Mouse (Mus musculus) brain, embryonic 18.5 days (tissue): ENCODE data around the gene Sri.
A peak's percentile ranks its signal among the peaks of the same experiment; 100 is the strongest.
"Not testable (repeated sequence)": the region's sequence is repeated elsewhere in the genome, so short reads cannot be mapped to it uniquely, and the experiment has no call there.

Experiments
- DNase-seq: peaks from one replicate; pipeline ENCODE4 v3.0.0-alpha.2; 2012; ENCODE audit warnings: low read depth, low spot score

The Sri gene

GRCm38 (mm10) chr5:8045855-8046254 lies at the start of gene Sri:
TSS of gene Sri (plus strand) at chr5:8046078.
- no peak for DNase-seq

- peak; percentile 18 for DNase-seq
Measured at GRCm38 (mm10) chr5:7996401-7997044, 49.4 kb upstream of the Sri start.

DNA sequence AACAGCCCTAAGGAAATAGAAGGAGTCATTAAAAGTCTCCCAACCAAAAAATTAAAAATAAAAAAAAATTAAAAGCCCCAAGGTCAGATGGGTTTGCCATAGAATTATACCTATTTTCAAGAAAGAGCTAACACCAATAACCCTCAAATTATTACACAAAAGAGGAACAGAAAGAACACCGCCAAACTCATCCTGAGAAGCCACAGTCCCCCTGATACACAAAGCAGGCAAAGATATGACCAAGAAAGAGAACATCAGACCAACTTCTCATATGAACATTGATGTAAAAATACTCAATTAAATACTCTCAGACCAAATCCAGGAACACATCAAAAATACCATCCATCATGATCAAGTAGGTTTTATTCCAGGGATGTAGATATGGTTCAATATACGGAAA lies 48.8 kb upstream of the Sri start:
- DNase-seq = no peak

GRCm38 (mm10) chr5:8000466-8000865 lies 45.4 kb upstream of the Sri start:
- no peak for DNase-seq

DNA sequence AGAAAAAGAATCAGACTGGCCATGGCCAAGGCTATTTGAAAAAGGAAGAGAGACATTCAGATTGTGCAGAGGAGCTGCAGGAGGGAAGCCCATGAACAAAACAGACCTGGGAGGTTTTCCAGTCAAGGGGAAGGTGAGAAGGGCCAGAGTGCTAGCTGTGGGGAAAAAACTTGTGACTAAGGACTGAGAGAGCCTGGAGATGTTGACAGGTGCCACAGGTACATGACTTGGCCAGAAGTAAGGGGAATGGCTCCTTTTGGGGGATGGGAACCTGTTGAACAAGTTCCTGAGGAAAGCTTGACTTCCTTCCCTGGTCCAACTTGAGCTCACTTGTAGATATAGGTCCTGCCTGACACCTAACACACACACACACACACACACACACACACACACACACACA lies 43.1 kb upstream of the Sri start:
- DNase-seq = no peak

DNA sequence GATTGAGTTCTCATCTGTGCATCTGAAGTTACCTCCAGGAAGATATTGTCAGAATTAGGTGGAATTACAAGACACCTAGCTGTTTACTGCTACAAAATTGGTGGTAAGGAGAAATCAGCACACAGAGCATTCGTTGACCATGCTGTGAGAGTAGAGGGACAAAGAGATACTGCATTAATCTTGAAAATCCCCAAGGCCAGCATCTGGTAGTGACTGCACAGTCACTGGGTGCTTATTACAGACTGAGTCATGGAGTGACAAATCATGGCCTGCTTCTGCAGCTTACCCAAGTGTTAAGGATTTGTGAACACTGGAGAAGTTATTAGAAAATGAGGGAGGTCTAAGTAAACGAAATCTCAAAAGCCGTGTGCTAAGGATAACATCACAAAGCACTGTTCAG lies 32.6 kb upstream of the Sri start:
- DNase-seq = no peak

- DNase-seq = not testable (repeated sequence)
Measured at GRCm38 (mm10) chr5:8034596-8034995, 11.3 kb upstream of the Sri start.

GRCm38 (mm10) chr5:8053827-8054226 lies 7.9 kb downstream of the Sri start:
- DNase-seq = no peak

- DNase-seq = no peak
Measured at GRCm38 (mm10) chr5:8055721-8056129, 9.8 kb downstream of the Sri start.

DNA sequence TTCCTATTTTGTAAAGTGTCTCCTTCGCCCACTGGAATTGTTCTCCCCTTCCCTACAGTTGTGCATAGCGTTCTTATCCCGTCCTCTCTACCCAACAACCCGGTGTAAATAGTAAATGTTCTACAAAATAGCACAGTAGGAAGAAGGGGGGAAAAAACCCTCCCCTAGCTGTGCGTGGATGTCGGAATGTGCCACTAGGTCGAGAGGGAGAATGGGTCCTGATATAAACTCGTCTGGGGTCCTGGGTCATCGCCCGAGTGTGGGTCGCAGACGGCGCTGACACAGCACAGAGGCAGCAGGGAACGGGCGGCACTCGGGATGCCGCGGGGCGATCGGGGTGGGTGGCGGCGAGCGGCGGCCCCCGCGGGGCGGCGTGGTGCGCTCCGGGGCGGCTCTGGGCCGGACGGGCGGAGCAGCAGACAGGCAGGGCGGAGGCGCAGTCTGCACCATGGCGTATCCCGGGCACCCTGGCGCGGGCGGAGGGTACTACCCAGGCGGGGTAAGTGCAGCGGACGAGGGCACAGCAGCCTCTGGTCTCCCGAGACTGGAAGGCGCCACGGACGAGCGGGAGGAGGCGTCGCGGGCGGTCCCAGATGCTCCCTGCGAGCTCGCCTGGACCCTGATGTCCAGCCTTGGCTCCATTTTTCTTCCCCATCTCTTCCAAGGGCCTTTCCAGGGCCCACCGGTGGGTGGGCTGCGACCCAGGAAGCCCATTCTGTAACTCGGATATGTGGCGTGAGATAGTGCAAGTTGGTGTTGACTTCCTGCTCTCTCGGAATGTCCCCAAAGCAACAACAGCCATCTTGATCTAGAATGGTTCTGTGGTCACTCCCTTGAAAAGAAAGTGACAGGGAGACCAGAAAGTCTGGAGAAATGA lies 10.5 kb downstream of the Sri start:
- peak; percentile 22 for DNase-seq

GRCm38 (mm10) chr5:8057018-8057323 lies 11.1 kb downstream of the Sri start:
- DNase-seq = no peak

GRCm38 (mm10) chr5:8058056-8058455 lies 12.2 kb downstream of the Sri start:
- DNase-seq = no peak

- no peak for DNase-seq
Measured at GRCm38 (mm10) chr5:8062469-8062868, 16.6 kb downstream of the Sri start.

- no peak for DNase-seq
Measured at GRCm38 (mm10) chr5:8063207-8063606, 17.3 kb downstream of the Sri start.

DNA sequence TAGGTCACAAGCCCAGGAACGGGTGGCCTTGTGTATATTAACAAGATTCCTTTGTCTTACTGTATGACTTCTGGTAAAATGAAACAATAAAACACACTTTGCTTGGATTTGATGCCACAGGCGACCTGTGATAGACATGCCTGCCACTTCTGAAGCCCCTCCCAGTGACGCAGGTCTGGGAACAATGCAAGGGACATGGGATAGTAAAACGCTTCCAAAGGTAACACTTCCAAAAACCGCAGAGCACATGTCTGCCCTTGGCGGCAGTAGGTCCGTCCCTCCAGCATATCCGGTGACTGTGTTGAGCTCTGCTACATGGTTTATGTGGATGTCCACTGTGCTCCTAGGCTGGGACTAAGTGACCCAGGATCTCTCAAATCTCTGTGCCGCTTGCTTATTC lies 27.5 kb downstream of the Sri start:
- no peak for DNase-seq

DNA sequence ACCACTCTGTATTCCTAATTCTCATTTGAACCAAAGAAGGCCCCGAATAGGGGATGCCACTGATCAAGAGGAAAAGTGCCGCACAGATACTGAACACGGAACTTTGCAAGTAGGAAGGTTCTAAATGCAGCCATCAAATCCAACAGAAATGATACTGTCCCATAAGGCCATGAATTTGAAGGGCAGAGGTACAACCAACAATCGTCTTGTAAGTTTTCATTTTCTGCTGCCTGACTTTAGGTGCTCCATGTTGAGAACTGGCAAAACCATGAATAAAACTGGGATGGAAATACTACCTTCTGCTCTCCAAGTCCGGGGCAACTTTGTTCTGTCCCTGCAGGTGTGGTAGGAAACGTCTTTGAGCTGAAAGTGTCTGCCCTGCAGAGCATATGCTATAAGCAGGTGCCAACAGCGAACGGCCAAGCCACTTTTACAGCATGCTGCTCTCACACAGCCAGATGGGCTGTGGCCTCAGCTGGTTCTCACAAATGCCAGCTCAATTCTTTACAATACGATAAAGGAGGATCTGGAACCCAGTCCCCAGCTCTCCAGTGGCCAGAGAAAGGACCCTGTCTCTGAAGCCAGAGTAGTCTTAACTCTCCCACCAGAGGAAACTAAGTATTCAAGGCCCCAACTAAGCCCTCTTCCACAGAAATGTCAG lies 28.2 kb downstream of the Sri start:
- DNase-seq = no peak

DNA sequence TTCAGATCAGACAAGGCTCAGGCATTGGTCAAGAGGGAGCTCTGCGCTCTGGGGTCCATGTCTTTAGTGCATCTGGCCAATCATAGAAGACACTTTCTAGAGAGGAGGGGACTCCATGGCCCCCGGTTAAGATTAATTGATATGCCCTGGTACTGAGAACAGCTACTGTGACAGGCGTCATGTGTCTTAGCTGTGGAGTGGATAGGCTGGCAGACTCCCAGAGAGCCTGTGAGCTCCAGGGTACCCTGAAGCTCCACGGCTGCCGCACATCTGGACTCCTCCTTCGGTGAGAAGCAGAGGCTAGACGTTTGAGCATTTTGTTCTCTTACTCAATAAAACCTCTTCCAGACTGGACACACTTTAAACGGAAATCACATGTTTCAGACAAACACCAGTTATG lies 31.6 kb downstream of the Sri start:
- DNase-seq = no peak

DNA sequence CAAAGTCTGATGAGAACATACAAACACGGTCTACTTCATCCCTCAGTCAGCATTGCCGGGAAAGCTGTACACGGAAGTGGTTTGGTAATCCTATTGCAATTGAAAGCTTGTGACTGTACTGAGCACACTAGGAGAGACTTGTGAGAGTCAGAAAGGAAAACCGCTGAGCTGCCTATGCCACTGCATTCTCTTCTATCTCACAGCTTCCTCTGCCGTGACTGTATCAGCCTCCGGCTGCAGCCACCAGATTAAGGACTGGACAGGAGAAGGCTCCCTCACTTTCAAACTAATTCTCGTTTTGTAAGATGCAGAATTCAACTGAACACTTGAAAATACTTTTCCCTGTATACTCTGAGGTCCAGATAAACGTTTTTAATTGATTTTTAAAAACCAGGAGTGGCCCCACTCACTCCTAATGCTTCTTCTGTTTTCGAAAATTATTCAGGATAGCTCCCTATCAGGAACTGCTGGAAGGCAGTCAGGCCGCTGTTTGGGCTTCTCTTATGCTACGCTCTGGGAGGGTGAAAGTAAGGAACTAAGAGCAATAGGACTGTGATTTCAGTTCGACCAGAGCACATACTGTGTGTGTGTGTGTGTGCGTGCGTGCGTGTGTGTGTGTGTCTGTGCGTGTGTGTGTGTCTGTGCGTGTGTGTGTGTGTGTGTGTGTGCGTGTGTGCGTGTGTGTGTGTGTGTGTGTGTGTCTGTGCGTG lies 37.1 kb downstream of the Sri start:
- DNase-seq = no peak

- DNase-seq = no peak
Measured at GRCm38 (mm10) chr5:8085661-8086060, 39.8 kb downstream of the Sri start.

- no peak for DNase-seq
Measured at GRCm38 (mm10) chr5:8088147-8088546, 42.3 kb downstream of the Sri start.

DNA sequence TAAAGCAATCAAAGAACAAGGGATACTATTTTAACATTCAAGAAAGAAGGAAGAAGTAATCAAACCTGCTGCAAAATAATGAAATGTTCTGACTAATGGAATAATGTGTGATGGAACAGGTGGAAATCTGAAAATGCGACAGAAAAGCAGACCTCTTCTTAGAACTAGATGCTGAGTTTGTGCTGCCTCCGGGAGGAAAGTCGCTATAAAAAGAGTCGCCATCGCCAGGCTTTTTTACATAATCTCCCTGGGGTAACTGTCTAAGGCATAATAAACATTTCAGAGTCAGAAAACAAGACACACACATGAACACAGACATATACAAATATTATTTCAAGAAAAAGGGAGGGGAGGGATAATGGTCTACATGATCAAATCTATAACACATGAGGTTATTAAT lies 49.0 kb downstream of the Sri start:
- DNase-seq = no peak

DNA sequence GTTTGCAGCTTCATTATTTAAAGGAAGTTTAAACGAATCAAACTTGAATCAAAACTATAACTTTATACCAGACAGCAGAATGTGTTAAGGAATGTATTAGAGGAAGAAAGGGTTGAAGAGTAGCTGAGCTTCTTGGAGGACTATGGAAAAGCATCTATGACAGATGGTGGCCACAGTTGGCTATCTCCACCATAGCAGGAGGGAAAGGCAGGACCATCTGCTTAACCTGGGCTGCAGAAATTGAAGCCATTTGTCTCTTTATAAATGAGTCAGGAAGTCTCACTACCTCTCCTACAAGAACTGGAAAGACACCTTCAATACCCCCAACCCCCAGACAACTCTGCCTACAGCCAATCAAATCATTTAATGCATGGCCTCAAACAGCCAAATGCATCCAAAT lies 49.8 kb downstream of the Sri start:
- no peak for DNase-seq
